Mouse (Mus musculus): ENCODE measurements at regions not wholly inside any gene's neighbourhood (a gene's known extent, or its start where the extent isn't known, plus 50 kb on each side); places are given as distances from the start of the nearest gene placed in this dataset.

GRCm38 (mm10) chr7:36829710-36830109 is 131.8 kb downstream of the Tshz3 start:
- no peak for DNase-seq (ENCODE audit: low read depth)

- no peak for DNase-seq (ENCODE audit: low read depth)
Measured at GRCm38 (mm10) chr7:36830155-36830554, 132.2 kb downstream of the Tshz3 start.

- no peak for DNase-seq (ENCODE audit: low read depth)
Measured at GRCm38 (mm10) chr7:36848279-36848678, 150.4 kb downstream of the Tshz3 start.

GRCm38 (mm10) chr7:36851275-36851889 is 153.5 kb downstream of the Tshz3 start:
- DNase-seq (ENCODE audit: low read depth), result no peak

- no peak for DNase-seq (ENCODE audit: low read depth)
Measured at GRCm38 (mm10) chr7:36854308-36854707, 156.4 kb downstream of the Tshz3 start.

GRCm38 (mm10) chr7:36859428-36859827 is 161.5 kb downstream of the Tshz3 start:
- no peak for DNase-seq (ENCODE audit: low read depth)

- DNase-seq (ENCODE audit: low read depth), result no peak
Measured at GRCm38 (mm10) chr7:36862481-36862880, 164.6 kb downstream of the Tshz3 start.

GRCm38 (mm10) chr7:36863745-36864144 is 165.8 kb downstream of the Tshz3 start:
- DNase-seq (ENCODE audit: low read depth), result no peak

- DNase-seq (ENCODE audit: low read depth), result no peak
Measured at GRCm38 (mm10) chr7:36864675-36865074, 166.8 kb downstream of the Tshz3 start.

GRCm38 (mm10) chr7:36866602-36867001 is 168.7 kb downstream of the Tshz3 start:
- no peak for DNase-seq (ENCODE audit: low read depth)

- DNase-seq (ENCODE audit: low read depth), result no peak
Measured at GRCm38 (mm10) chr7:36874004-36874403, 176.1 kb downstream of the Tshz3 start.

- no peak for DNase-seq (ENCODE audit: low read depth)
Measured at GRCm38 (mm10) chr7:36877686-36878085, 179.8 kb downstream of the Tshz3 start.

GRCm38 (mm10) chr7:36892776-36893500 is 195.0 kb downstream of the Tshz3 start:
- no peak for DNase-seq (ENCODE audit: low read depth)

GRCm38 (mm10) chr7:36896339-36896738 is 198.4 kb downstream of the Tshz3 start:
- DNase-seq (ENCODE audit: low read depth), result no peak

GRCm38 (mm10) chr7:36901537-36901936 is 203.6 kb downstream of the Tshz3 start:
- no peak for DNase-seq (ENCODE audit: low read depth)

- no peak for DNase-seq (ENCODE audit: low read depth)
Measured at GRCm38 (mm10) chr7:36913304-36913703, 215.4 kb downstream of the Tshz3 start.

GRCm38 (mm10) chr7:36914261-36914660 is 216.3 kb downstream of the Tshz3 start:
- DNase-seq (ENCODE audit: low read depth), result no peak

GRCm38 (mm10) chr7:36915171-36915570 is 217.3 kb downstream of the Tshz3 start:
- DNase-seq (ENCODE audit: low read depth), result no peak

GRCm38 (mm10) chr7:36917011-36917410 is 219.1 kb downstream of the Tshz3 start:
- DNase-seq (ENCODE audit: low read depth), result no peak

GRCm38 (mm10) chr7:36919413-36919812 is 221.5 kb downstream of the Tshz3 start:
- no peak for DNase-seq (ENCODE audit: low read depth)

- no peak for DNase-seq (ENCODE audit: low read depth)
Measured at GRCm38 (mm10) chr7:36921003-36921402, 223.1 kb downstream of the Tshz3 start.

- no peak for DNase-seq (ENCODE audit: low read depth)
Measured at GRCm38 (mm10) chr7:36933490-36933889, 235.6 kb downstream of the Tshz3 start.

GRCm38 (mm10) chr7:36934792-36935555 is 237.1 kb downstream of the Tshz3 start:
- no peak for DNase-seq (ENCODE audit: low read depth)

All from naive thymus-derived CD4-positive, alpha-beta T cell, adult 2 months (primary cell).